Mouse (Mus musculus) ES-CJ7 (cell line): ENCODE measurements at regions not wholly inside any gene's neighbourhood (a gene's known extent, or its start where the extent isn't known, plus 50 kb on each side); places are given as distances from the start of the nearest gene placed in this dataset.

Source experiments
- DNase-seq: peaks from one replicate; pipeline ENCODE4 v3.0.0; 2011; ENCODE audit warnings: low read depth, low spot score

DNA sequence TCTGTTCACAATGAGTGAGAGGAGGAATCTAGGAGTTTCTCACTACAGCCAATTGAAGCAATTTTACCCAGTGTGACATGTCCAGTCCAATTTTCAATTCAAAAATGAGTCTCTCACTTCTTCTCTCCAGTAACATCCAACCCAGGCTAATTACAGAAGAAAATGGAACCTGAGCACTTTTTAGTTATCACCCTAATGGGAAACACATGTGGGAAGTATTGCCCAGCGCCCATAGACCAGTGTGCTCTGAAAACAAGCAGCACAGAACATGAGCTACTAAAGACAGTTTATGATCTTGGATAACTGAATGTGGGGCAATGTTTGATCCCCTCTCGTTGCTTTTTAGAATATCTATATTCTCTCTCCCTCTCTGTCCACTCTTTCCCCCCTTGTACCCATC is 70.5 kb upstream of the Efemp1 start:
- no peak for DNase-seq

DNA sequence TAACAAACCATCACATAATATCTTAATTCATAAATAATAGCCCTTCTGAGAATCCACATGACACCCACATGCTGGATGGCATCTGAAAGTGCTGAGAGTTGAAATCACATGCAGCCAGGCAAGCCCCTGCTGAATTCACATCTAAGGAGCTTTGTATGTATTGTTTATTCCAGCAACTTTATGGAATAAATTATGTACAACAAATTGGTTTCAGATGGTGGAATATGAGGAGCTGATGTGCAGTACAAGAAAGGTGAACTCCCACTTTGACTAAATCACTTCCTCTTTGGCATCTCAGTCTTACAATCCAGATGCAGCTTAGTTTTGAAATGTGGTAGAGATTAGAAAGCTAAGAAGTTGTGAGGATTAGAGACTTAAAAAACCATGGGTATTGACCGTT is 82.2 kb upstream of the Efemp1 start:
- DNase-seq: no peak

DNA sequence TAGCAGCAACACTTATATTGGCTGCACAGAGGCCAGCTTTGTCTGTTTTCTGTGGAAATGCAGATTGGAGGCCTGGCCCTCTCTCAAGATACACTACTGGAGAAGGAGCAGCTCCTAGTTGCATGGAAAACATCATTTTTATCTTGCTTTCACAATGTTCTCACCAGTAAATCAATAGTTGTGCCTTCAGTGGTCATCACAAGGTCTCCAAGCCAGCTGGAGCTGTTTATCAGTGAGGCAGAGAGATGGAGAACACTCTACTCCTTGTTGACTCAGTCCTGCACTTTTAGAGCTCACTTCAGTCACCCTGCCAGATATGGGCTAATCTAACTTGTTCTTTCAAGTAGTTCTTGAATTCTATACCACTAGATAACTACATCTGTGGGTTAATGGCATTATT is 92.3 kb upstream of the Efemp1 start:
- no peak for DNase-seq

DNA sequence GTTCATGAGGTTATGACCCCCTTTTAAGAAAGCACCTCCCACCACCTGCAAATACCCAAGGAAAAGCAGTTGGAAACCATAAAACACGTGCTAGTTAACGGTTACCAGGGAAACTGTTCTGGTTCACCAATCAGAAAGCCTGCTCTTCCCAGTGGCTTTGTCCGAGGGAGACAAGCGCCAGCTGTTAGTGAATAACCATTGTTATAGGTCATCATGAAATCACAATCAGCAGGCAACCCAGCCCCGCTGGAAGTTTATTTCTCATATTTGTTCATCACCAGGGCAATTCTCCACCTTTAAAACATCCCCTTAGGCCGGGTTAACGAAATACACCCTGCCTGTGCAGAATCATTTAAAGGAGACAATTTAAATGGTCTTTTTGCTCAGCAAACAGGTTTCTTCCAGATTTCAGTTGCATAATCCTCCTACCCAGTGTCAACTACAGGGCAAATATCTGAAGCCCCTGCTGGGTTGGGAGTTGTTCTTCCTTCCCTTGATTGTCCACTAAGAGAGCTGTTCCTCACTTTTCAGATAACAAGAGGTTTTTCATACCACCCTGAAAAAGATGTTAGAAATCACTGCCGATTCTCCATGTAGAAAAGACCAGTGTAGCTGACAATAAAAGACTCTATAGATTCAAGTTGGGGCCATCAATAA is 117.9 kb upstream of the Efemp1 start:
- DNase-seq: peak; percentile 52

DNA sequence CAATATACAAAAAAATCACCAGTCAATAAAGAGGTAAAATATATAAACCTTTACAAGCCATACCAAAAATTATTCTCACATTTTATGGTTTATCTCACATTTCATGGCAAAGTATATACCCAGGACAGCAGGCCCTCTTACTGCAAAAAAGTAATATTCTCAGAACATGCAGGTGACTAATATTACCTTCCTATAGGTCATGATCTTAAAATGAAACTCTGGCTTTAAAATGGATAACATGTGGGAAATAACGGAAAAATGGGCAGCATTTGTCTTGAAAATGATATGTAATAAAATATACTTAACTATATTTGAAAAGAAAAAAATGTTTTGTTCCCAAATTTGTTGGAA is 118.4 kb upstream of the Efemp1 start:
- no peak for DNase-seq

DNA sequence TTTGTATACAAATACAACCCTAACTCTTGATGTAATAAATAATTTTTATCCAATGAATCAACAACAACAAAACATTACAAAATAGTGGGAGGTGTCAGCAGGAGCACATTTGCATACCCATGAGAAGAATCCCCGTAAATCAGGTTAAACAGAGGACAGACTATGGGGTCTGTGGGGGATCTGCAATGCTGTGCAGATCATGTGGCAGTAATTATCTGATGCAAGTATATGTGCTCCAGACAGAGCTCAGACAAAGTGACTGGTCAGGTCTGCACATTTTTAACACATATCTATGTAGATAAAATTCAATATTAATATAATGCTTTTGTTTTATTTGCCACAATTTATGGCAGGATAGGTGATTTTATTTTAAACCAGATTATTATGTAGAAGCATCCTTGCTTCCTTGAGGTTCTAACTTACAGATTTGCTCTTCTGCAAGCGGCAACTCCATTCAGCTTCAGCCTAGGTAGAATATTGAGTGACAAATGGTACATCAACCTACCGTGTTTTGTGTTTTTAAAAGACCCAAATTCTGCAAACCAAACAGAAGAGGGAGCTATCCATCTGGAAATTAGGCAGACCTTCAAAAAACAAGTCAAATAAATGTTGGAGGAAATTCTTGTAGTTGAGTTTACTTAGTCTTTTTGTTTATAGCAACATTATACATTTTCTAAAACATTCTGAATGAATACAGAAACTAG is 119.0 kb upstream of the Efemp1 start:
- DNase-seq: no peak

DNA sequence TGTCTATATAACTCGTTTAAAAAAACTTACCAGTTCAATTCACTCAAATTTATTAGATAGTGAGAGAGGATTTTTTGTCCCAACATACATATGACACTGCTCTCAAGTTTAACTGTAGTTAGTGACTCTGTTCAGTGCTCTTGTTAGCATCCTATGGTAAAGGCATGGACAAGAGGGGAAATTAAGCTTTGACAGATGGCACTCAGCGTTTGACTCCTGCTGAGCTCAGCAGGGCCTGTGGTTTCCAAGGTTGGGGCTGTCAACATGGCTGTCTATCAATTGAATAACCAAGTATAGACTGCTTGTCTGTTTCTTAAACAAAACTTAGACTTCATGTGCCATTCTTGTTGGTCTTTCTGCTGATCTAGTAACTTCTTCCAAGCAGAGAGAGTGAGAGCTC is 122.9 kb upstream of the Efemp1 start:
- DNase-seq: no peak

DNA sequence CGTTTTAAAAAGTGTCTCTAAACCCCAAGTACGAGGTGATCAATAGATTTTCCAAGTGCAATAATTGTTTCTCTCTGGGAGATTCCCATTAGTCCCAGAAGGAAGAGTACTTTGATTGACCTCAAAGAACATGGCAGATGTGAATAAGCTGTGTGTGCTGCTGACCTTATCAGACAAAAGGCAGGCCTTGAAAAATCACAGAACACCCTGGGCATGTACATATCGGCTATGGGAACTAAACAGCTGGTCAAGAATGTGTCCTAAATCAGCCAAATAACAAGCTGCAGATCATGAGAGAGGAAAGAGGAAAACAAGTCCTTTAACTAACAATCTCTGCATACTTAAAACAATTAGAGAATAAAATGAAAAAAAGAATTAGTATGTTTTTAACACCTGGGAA is 125.4 kb upstream of the Ccdc85a start:
- DNase-seq: no peak

DNA sequence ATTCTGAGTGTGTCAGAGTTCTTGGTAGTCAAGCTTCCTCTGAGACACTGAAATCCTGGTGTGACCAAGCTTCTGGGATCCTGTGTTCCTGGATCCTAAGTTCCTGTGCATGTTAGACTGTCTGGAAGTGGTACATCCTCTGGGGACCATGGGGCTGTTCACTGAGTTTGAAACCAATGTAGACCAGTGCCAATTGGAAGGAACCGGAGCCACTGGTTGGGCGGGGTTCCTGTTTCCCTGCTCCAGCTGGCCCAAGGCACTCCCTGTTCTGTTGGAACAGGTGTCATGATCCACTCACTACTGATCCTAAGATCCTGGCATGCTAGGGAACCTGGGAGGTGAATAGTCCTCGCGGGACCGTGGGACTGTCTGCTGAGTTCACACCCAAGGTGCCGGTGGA is 124.3 kb upstream of the Ccdc85a start:
- no peak for DNase-seq

DNA sequence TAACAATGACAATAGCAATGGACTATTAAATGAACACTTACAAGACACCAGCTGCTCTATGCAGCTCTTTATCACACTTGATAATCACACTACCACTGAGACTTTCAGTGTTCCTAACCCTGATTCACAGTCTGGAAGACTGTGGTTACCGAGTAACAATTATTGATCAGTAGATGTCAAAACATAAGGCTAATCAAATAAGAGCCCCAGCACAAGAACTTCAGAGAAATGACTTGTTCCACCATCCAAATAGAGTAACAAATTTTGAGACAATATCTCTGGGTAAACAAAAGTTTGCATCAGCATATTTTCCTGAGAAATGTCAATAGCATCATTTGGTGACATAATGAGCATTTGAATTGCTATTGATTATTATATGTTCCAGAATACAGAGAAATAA is 118.3 kb upstream of the Ccdc85a start:
- no peak for DNase-seq

DNA sequence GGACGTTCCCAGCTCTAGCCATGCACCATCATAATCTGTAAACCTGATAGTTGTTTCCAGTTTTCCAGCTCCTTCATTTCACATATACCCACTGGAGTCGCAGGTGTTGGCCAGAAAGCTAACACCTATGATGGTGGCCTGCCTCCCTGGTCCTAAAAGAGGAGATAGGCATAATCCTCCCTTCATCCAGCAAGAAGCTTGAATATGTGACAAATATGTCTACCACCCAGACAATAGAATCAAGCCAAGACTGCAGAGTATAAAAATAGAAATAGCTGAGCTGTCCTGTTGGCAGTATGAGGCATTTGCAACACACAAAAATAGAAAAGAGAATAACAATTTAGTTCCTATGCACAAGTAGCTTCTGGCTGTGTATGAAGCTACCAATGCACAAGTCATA is 117.3 kb upstream of the Ccdc85a start:
- no peak for DNase-seq

DNA sequence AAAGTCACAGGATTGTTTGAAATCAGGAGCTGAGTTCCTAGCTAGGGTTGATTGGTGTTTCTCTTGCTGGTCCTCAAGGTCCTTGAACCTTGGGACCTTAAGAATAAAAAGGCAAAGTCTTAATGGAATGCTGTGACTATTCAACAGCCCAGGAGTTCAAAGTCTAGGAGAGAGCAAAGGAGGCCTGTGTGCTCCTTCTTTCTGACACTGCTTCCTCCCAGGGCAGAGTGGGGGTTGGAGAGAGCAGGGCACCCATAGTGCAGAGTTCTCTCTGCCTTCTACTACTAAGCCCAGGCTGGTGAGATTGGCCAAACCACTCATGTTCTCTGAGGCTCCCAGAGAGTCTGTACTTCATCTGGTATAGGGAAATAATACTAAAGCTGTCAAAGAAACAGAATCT is 115.6 kb upstream of the Ccdc85a start:
- DNase-seq: no peak

DNA sequence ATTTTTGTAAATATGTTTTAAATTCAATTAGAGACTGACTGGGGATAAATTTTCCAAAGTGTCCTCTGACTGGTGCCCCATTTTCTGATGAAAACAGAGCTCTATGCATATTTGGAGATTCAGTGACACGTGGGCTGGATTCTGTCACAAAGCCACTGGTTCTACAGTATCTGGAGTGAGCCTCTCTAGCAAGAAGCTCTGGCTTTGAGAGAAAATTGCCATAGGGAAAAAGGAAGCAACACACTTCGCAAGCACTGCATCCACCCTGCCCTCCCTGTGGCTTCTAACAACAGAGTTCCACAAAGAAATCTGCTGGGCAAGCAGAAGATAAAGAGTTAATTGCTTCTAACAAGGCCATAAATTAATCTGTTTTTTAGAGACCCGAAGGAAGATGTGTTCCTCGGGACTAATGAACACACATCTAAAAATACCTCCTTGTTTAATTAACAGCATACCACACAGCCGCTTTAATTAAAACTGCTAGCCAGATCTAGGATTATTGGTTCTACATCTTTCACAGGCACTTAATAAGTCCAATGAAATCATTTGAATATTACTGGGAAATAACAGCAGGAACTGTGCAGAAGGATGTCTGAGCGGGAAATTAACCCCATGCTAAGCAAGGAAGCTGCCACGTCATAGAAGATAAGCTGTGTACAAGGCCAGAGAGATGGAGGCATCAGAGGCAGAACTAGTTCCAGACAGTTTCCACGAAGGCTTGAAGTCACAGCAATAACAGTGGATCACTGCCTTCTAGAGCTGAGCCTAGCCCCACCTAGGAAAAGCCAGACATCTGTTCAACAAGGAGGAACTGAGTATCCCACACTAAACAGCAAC is 113.7 kb upstream of the Ccdc85a start:
- no peak for DNase-seq

DNA sequence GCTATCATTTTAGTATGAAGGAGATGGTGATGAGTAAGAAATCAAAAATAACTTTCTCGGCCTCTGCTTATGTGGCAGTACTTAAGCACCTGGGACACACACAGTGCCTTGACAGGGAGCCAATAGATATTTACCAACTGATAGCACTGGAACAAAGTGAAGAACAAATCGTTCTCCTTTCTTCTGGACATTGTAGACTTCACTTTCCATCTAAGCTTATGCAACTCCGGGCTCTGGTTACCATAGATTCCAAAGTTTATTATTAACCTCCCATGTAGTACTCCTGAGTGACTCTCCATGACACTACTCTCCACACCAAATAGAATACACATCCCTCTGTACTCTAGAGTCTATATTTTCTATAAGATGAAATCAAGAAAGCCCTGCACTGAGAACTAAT is 110.9 kb upstream of the Ccdc85a start:
- no peak for DNase-seq

DNA sequence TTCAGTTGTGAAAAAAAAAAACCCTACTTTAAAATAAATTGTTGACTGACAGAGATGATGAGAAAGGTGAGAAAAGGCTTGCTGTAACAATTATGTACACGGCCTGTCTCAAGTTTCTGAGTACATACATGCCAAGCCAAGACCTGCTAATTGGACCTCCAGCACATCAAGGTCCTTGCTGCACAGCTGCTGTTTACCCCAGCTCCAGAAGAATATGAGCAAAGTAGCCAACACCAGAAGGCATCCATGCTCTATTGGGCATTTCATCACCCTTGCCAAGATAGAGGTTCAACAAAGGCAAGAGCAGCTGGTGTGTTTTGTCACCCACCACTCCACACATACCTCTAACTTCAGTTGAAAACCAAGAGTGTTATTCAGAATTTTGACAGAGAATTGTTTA is 109.2 kb upstream of the Ccdc85a start:
- no peak for DNase-seq

DNA sequence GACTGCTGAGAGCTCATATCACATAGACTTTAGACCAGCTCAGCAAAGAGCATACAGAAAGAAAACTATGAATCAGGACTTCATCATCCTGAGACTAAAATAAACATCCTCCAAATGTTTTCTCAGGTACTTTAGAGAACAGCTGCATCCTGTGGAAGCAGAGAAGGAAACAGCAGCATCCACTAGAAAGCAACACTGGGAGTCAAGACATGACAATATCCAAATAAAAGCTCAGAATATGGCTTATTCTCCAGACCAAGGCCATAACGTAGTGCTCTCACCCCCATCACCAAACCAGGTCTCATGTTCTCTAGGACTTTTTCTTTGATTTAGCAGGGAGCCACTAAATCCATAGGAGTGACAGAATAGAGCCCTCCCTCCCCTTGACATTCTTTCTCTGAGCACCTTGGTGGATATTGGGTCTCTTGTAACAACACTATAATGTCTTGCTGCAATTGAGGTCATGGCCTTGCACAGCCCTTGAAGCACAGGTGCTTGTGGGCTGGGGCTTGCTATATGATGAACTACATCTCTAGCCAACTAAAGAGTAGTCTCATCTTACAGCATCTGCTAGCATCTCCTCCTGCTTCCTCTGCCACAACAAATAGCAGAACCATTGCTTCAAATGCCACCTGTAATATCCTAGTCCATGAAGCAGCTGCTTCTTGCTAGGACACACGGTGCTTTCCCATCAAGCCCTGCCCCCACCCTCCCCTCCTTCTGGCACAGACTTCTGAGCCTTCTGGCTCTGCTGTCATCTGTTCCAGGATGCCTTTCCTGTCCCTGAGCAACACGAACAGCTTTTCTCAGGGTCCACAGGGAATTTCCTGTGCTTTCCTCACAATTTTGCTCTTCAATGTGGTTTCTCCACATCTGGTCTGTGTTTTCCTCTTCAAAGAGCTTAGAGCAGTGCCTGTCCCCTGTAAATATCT is 108.4 kb upstream of the Ccdc85a start:
- no peak for DNase-seq

DNA sequence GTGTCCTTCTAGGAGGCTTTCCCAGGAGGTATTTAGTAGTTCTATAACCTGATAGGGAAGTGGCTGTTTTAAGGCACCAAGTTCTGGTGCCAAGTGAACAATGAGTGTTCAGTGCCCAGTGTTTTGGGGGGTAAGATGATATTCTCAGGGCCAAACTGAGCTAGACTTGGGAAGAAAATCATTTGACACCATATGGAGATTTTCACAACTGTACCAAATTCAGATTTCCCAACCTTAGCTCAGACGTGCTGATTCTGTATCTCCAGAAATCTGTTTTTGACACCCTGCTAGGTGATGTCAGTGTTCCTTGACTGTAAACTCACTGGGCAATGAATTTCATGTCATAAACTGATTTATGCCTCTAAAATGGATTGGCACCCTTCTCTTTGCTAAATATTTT is 104.3 kb upstream of the Ccdc85a start:
- no peak for DNase-seq

DNA sequence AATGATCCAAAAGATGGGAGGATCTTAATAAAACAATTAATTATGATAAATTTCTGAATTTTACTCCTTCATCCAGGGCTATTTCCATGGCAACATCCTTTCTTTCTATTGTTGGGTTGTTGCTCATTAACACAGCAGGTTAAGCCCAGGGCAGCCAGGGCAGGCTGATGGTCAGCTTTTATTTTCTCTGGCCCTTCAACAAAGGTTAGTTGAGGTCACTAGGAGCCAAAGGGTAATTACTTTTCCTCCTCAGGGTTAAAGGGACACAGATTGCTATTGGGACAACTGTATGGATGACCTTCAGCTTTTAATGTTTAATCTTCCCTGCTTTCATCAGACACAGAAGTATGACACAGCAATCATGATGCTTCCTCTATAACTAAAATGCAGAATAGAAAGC is 101.3 kb upstream of the Ccdc85a start:
- no peak for DNase-seq

DNA sequence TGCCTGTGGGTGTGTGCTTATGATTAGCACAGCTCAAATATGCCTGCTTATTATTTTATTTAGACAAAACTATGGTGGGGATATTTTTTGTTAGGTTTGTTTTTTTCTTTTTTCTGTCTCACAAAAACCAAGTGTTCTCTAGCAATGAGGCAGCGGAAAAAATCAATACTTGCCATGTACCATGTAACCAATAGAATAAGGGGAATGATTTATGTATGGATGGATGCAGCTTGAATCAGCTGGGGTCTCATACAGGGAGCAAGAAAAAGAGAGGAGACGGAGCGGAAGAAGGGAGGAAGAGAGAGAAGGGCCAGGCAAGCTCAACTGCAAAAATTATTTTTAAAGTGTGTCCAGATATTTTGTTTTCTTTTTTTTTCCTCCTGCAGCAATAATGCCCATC is 97.2 kb upstream of the Ccdc85a start:
- no peak for DNase-seq

DNA sequence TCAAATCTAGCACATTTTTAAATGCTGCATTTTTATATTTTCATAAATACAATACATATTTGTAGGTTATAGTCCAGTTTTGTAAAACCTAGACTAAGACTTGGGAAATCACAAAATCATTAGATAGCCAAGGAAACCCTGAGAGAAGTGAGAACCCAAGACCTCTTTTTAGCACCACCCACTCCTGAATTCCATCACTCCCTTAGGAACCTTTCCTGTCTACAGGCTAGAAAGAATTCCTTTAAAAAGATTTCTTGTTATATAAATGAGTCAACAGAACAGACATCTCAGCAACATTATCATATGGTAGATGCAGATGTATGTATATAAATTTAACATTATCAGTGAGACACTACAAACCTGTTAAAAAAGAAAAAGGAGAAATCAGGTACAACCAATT is 86.6 kb upstream of the Ccdc85a start:
- DNase-seq: no peak

DNA sequence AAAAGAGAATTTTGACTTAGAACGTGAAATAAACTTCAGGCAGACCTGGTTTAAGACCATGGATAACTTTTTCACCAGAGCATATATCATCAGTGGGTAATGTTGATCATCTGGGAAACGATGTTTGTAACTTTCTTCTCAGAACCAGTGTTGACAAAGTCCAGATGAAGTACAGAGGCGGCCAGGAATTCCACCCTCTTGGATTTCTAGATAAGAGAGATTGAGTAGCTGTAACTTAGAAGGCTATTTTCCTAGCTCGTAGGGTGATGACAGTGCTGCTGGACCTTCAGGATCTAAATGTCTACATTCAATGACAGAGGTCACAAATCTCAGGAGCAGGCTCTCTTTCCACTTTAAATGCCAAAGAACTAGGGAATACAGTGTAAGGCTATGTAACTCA is 85.2 kb upstream of the Ccdc85a start:
- DNase-seq: no peak

DNA sequence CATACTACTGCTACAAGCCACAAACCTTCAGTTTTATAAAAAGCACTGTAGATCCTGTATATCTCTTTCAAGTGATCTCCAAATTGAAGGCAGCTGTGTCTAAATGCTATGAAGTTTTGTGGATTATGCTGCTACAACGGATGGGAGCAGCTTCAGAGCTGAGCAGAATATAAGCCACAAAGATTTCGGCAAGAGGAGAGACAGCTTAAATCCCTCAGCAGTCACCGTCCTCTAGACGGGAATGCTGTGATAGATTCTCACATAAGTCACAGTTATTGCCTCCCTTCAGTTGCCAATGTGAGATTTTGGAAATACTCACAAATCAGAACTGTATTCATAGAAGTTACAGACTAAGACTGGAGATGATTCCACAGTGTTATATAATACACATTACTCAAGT is 76.3 kb upstream of the Ccdc85a start:
- DNase-seq: no peak
